Mouse (Mus musculus) frontal cortex, postnatal 25 days (tissue): ENCODE data around the gene Pou6f2.

Experiments
- DNase-seq, 2 experiments: peaks; one replicate each; pipeline ENCODE4 v3.0.0; 2022; ENCODE audit warnings: low spot score in 2 of 2

Pou6f2 gene

DNA sequence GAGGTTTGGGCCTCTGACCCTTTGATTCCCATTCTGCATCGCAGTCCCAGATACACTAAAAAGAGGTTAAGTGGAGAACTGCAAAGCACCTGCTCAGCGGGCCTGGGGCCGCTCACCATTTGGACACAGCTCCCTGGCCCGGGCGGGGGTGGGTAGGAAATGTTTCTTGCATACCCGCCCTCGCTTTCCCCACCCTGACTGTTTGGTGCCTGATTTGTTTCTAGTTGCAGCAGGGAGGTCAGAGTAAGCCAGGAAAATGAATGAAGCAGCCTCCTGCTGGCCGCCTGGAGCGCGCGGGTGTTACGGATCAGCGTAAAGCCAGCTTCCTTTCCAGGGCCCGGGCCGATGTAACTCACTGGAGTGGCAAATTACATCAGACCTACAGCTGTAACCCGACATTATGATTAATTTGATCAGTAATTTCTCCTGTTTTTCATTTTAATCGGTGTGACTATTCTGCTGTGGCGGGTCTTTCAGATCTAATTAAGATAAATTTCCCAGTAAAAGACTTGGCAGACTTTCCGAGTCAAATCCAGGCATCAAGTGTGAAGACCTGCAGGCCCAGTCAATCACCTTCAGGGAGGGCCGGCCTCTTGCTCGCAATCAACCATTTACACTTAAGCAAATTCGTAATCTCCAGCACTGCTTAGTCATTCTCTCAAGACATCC, 178.8 kb downstream of the Pou6f2 start:
- no peak for DNase-seq

DNA sequence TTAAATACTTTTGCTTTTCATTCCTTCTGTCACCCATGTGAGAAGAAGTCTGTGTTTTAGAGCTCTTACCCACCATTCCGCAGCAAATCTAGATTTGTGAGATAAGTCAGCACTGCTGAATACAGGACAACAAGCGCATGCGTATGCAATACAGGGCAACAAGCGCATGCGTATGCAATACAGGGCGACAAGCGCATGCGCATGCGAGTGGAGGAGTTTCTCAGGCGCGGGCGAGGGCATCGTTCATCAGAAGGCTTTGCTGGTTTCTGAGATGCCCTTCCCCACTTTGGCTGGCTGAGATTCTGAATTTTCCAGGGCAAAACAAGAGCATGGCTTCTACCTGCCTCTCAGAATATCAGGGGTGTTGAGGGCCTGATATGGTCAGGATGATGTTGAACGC, 186.2 kb downstream of the Pou6f2 start:
- DNase-seq, result no peak

DNA sequence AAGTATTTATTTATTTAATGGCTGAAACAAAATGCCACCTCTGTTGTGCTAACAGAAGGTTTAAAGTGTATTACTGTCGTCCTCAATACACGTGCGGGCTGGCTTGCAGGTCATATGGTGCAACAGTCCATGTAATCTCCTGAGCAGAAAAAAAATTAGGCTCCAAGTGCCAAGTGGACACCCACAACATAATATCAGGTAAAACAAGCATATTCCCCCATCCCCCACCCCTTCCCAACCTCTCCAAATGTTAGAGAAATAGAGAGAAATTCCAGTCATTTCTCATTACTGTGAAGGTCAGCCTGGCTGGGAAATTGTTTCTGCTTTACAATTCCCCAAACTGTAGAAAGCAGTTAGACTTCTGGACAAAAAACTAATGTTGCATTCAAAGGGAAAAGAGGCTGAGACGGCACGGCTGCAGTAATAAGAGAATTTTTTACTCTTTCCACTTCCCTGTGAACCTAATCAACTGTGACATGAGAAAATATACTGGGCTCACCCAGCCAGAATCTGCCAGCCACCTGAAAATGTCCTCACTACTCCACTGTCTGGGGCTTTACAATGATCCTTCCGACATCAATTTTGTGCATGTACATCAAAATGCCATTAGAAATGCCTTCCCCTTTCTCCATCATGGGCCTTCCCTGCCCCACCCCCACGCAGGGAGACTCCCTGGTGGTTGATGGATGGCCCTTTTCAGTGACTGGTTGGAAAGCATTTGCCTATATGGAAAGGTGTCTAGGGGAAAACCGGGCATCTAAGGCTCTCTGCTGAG, 192.8 kb downstream of the Pou6f2 start:
- DNase-seq, result no peak

DNA sequence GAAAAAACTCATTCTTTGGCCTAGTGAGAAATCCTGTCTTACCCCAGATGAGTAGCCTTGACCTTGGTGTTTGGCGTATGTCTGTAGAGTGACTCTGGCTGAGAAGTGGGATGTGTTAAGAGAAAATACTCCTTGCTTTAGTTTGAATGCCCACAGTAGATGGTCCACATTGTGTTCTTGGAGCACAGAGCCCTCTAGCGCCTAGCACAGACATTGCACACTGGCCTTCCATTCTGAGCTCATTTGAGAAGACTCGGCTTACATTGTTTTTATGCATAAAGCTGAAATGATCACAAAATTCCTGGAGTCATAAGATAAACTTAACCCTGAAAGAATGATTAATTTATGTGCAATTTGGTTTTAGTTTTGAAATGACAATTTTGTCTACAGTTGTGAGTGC, 223.5 kb downstream of the Pou6f2 start:
- DNase-seq, result no peak

DNA sequence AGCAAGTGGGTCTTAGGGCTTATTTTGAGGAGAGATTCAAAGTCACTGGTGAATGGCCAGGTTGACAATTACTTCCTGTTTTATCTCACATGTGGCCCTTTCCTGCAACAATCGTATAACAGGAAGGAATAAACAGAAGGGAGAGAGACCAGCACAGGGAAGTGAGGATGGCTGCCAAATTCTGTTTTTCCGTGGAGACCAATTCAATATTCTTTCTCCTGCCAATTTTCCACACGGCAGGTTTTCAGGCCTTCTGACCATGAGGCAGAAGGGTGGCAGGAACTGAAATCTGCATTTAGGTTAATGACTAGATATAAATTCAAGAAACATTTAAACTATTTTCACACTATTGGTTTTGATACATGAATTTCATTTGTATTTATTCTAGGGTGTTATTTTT, 224.5 kb downstream of the Pou6f2 start:
- DNase-seq, result no peak

DNA sequence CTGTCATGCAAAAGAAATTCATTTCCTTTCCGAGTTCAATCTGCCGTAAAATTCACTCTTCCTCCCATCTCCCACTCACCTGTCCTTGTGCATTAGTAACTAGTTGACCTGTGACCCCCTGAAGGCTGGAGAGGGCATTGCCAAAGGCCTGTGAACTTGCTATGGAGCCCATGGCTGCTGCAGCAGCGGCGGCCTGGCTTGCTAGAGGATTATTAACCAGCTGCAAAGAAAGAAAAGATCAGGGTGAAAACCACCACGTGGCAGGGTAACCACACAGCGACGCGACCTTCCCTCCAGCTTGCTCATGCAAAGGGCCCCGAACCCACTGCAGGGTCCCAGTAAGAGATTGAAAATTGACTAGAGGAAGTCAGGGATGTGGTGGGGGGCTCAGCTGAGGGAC, 225.2 kb downstream of the Pou6f2 start:
- no peak for DNase-seq

DNA sequence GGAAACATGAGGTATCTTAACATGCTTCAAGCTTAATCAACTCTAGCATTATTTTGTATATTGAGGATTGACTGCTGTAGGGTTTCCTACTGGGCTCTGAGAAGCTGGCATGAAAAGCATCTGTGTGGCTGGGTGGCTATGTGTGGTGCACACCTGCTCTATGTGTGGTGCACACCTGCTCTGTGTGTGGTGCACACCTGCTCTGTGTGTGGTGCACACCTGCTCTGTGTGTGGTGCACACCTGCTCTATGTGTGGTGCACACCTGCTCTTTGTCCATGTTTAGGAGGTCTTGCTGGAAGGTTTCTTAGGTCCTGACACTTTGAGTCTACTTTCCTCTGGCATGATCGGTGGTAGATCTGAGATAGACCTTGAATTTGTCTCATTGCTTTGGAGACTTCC, 233.3 kb downstream of the Pou6f2 start:
- no peak for DNase-seq

DNA sequence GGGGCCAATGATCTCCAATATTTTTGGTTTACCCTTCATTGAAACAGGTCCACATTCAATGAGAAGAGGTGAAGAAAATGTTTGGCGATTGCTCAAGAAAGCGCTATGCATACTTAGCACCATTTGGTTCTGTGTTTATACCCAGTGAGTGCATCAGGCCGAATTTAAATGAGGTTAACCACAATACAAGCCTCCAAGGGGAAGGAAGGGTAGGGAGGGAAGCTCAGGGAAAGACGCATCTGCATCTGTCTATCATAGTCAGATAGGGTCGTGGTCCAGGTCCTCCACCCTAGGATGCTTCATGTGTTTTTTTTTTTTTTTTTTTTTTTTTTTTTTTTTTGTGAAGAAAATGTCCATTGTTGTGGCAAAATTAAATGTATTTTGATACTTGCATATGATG, 236.9 kb downstream of the Pou6f2 start:
- no peak for DNase-seq

DNA sequence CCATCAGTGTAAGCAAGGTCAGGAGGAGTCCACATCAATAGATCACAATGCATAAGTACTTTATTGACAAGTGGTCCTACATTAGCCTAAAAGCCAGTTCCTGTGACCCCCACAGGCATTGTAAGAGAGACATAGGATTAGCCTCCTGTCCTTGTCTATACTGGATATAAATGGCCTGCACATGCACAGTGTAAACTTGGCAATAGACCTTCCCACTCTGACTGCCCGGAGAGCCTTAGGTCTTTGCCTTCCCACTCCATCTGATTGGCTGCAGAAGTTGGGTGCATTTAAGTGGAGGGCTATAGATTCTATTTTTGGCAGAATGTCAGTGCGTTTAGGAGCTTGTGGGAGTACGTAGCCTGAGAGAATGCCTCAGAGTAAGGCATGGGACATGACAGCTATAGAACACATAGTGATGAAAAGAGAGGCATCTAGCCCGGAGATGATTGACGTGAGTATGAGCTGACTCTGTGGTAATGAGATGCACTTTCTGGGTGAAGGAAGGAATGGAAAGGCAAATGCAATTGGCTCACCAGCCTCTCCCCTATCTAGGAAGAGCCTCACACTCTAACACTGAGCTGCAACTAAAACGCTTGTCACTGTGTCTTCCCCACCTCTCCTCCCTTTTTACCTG, 243.4 kb downstream of the Pou6f2 start:
- DNase-seq, result no peak

DNA sequence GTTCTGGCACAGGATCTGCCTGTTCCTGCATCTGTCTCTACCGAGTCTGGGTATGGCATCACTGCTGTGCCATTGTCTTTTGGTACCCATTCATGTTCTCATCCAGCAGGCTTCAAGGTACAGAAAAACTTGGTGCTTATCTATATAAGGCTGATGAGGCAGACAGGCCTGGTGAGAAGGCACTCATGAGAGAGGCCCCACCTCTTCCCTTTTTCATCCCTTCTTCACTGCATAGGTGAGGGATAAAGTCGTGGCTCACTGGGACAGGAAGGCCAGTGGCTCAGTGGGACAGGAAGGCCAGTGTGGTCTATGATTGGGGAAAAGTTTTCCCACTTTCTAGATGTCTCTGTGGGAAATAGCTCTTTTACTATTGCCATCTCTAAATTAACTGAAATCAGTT, 263.8 kb downstream of the Pou6f2 start:
- DNase-seq, result no peak

DNA sequence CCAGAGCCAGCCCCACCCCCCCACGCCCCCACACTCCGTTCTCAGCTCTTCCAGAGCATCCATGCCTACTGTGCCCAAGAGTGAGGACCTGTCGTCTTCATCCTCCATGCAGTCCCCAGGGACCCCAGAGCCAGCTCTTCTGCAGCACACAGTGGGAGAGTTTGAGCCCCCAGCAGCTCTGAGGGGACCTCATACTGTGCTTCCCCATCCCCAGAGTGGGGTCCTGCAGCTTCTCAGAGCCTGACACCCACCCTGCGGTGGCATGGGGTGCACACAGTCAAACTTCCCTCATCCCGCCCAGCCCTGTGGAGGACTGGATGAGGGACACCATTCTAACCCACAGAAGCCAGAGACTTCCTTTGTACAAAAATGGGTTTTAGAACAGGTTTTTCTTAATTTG, 264.3 kb downstream of the Pou6f2 start:
- no peak for DNase-seq

DNA sequence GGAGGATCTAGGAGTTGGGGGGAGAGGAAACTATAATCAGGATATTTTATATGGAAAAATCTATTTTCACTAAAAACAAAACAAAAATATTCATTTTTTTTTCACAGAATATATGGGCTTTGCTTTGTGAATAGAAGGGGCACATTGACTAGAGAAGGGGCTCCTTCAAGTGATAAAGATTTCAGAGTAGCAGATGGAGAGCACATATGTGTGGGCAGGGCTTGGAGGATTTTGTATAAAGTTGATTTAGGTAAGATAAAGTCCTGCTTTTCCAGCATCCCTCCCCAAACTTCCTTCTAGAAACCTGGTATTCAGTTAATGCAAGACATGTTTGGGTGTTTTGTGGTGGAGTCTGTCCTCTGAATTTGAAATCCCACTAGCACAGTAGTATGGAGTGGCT, 266.2 kb downstream of the Pou6f2 start:
- DNase-seq, result no peak

DNA sequence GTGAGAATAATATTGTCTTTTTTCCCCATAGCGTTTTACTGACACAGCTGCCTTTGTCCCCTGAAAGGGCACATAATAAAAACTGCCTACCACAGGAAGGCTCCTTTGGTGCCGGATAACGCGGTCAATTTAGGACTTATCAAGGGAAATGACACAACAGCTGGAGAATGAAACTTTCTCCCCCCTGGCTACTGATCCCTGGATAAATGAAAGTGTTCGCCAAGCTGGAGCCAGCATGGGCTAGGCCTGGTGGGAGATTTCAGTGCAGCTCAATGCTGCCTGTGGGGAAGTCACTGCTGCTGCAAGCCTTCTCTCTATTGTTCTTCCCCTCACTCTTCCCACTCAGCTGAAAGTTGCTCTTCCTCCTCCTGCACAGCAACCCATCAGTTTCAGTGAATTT, 267.8 kb downstream of the Pou6f2 start:
- DNase-seq, result no peak

DNA sequence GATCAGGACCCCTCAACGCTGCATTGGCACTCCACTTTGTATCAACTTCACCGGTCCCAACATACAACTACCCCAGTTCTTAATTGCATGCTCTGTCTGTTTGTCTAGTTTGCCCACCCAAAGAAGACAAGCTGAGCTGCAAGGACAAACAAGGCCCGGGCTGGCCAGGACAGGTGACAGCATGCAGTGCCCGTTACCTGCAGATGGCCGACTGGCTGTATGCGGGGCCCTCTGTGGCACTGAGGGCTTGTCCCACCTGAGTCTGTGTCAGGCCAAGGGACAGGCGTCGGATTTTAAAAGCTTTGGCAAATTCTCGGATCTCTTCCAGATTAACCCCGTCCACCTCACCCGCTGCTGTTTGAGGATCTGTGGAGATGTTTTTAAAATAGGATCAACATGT, 268.7 kb downstream of the Pou6f2 start:
- DNase-seq, result no peak

DNA sequence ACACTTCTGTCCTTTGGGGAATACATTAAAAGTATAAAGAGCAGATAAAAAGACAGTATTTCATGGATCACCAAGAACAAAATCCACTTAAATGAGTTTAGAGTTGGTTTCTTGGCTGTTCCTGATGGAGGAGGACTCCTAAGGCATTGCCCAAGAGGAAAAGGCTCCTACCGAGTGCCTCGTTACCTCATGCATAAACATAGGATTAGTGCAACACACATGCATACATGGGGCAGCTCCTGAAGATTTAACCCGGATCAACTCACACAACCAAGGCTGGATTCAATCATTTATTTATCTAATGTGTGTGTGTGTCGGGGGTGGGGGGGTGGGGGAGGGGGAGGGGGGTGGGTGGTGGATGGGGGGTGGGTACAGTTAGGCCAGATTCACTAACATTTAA, 269.4 kb downstream of the Pou6f2 start:
- no peak for DNase-seq

DNA sequence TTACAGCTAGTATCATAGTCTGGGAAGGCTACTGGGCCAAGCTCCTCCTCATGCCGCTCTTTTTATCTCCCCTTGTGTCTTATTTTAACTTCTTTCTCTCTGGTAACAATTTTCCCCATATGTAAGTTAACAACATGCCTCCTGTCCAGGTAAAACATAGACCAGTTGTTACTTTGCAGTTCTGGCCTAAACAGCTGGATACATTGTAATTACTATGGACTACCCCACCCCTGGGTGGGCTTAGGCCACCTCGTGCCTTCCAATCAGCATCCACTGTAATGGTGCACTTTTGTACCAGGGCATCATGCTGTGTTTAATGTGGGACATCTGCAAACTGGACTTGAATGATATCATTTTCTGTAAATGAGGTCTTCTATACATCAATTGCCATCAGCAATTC, 271.4 kb downstream of the Pou6f2 start:
- DNase-seq, result no peak

DNA sequence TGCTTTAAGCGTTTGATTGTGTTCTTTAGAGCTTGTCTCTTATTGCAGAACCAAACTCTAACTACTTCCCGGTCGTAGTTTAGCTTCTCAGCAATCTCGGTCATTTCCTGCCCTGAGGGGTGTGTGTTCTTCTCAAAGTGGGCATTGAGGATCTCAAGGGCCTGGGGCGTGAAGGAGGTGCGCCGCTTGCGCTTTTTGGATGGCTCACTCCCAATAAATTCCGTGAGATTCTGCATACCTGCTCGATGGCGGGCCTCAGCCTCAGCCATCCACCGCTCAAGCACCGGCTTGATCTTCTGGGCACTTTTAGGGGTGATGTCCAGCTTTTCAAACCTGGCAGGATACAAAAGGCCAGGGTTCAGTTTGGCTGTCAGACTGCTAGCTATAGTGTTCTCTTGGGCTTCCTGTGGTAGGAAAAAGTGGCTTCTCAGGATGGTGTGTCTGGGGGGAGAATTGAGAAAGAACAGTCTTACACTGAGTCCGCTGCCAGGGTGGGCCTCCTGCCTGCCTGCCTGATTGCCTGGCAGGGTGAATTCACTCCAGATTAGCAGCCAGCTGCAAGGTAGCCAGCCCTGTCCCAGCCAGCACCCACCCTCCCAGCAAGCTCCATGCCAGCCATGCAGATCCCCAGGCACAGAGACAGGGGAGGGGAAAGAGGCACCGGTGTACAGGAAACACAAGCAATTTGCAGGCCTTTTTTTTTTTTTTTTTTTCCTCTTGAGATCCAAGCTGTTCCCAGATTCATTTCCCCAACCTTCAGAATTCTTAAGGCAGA, 272.1 kb downstream of the Pou6f2 start:
- DNase-seq, result no peak

DNA sequence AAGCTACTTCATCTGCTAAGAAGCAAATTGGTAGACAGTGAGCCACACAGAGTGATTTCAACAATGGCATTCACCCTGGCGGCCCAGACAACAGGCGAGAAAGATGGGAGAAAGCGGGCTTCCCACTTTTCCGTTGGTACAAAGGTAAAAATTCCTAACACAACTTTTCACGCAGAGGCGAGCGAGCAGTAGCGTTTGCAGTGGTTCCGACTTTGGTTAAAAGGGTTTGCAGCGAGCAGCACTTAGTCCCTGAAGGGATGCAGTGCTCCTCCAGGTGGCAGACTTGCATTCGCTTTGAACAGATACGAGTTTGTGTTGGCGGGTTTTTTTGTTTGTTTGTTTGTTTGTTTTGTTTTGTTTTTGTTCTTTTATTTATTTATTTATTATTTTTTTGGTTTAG, 273.1 kb downstream of the Pou6f2 start:
- DNase-seq, result peak; percentile 35 to 40

DNA sequence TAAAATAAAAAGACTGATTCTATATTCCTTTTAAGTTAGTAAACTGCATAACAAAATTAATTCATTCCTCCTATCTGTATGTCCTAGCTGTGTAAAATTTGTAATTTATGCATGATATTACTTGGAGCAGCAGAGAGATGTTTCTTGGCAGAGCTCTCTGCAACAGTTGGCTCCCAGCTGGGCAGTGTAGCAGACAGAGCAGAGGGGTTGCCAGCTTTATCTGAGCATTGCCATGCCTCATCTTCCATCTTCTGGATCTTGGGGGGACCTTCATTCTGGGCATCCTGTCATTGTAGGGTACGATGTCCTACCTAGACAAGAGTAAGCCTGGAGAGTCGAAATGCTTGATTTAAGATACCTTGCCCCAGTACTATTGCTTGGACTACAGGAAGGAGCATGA, 277.1 kb downstream of the Pou6f2 start:
- DNase-seq, result no peak

DNA sequence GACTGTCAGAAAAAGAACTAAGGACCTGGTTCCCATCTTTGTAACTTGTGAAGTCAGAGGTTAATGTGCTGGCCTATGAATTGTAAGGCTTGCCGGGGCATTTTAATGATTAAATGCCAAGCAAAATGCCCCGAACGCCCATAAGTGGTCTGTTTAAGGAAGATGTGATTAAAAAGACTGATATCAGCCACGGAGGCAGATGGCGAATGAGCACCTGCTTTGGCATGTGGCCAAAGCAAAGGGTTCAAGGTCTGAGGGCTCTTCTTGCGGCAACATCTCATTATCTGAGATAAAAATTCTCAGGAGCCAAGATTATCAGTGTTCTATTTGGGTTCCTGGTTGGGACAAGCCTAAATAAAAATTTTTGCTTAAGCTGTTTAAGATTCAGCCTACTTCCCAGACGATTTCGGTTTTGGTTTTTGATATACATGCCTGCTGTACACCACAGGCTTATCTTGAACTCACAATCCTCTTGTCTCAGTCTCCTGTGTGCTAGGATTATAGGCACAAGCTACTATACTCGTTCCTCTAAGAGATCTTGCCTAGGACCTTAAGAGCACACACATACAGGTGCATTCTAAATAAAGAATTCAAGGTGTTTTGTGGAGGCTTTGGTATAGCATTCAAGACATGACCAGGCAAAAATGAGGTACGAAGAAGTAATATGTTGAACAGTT, 315.9 kb downstream of the Pou6f2 start:
- no peak for DNase-seq
